Mouse (Mus musculus): ENCODE measurements around the gene Rasa4. TPM values are rescaled to one million over a fixed set of nuclear protein-coding genes. Genes with fewer than 3 reads are reported as not detected.
A peak's percentile ranks its signal among the peaks of the same experiment; 100 is the strongest.

Gene Rasa4
- polyA plus RNA-seq, 1 experiment from 2014 or later = 29.1 TPM

Small RNAs within 50 kb of the gene (microRNA-seq; reads per million reads assigned to microRNA genes)
- 2.1 reads per million, percentile 6 among the genes with 10 or more reads in this experiment for gene Mir7035

Other genes starting within 250 kb of the Rasa4 start
- gene Hspb1, start 196.0 kb upstream of the Rasa4 start, polyA plus RNA-seq (2015; fragmentation: Nextera tagmentation; extraction: Ambion mirVana) = 9.6 and 10.1 TPM in 2 replicates
- 1,035 and 1,054 TPM in 2 replicates for gene Ywhag, start 149.3 kb upstream of the Rasa4 start, polyA plus RNA-seq (2015; fragmentation: Nextera tagmentation; extraction: Ambion mirVana)
- 1.8 and 1.9 TPM in 2 replicates for gene Ssc4d, start 109.4 kb upstream of the Rasa4 start, polyA plus RNA-seq (2015; fragmentation: Nextera tagmentation; extraction: Ambion mirVana)
- 0.23 TPM in 1 of 2 replicates, not detected in the other for gene Zp3, start 103.8 kb upstream of the Rasa4 start, polyA plus RNA-seq (2015; fragmentation: Nextera tagmentation; extraction: Ambion mirVana)
- gene Dtx2, start 89.1 kb upstream of the Rasa4 start, polyA plus RNA-seq (2015; fragmentation: Nextera tagmentation; extraction: Ambion mirVana) = 24.0 and 26.1 TPM in 2 replicates
- gene Upk3b, start 45.4 kb upstream of the Rasa4 start, polyA plus RNA-seq (2015; fragmentation: Nextera tagmentation; extraction: Ambion mirVana) = 0.05 TPM in 1 of 2 replicates, not detected in the other
- 0.19 TPM in 1 of 2 replicates, not detected in the other for gene Upk3bl, start 29.4 kb upstream of the Rasa4 start, polyA plus RNA-seq (2015; fragmentation: Nextera tagmentation; extraction: Ambion mirVana)
- 190 and 194 TPM in 2 replicates for gene Polr2j, start 32.7 kb downstream of the Rasa4 start, polyA plus RNA-seq (2015; fragmentation: Nextera tagmentation; extraction: Ambion mirVana)
- gene Lrwd1, start 52.2 kb downstream of the Rasa4 start, polyA plus RNA-seq (2015; fragmentation: Nextera tagmentation; extraction: Ambion mirVana) = 27.1 and 28.1 TPM in 2 replicates
- gene Alkbh4, start 52.2 kb downstream of the Rasa4 start, polyA plus RNA-seq (2015; fragmentation: Nextera tagmentation; extraction: Ambion mirVana) = 20.4 and 20.5 TPM in 2 replicates
- 47.1 and 52.0 TPM in 2 replicates for gene Orai2, start 86.8 kb downstream of the Rasa4 start, polyA plus RNA-seq (2015; fragmentation: Nextera tagmentation; extraction: Ambion mirVana)
- gene Prkrip1, start 115.0 kb downstream of the Rasa4 start, polyA plus RNA-seq (2015; fragmentation: Nextera tagmentation; extraction: Ambion mirVana) = 59.4 and 73.5 TPM in 2 replicates
- gene Sh2b2, start 162.6 kb downstream of the Rasa4 start, polyA plus RNA-seq (2015; fragmentation: Nextera tagmentation; extraction: Ambion mirVana) = 24.8 and 24.9 TPM in 2 replicates